Mouse (Mus musculus): Measurements from ENCODE around the gene Slc22a12. TPM values are rescaled to one million over a fixed set of nuclear protein-coding genes. Genes with fewer than 3 reads are reported as not detected.

The Slc22a12 gene
- polyA plus RNA-seq, 1 experiment from 2014 or later: not detected

GRCm38 (mm10) chr19:6526010-6526409, 16.8 kb downstream of the Slc22a12 start:
- whole genome bisulfite sequencing: 83% methylated on average over 9 of the region's 9 CpGs
- H3K27ac ChIP-seq: no peak overlapping the region
- DNase-seq (ENCODE audit: low spot score): no peak
- H3K4me1 ChIP-seq: peaks cover 20% of the 10 kb centered on the region
- no peaks in the 10 kb centered on the region for H3K36me3 ChIP-seq
- H3K9me3 ChIP-seq: no peaks in the 10 kb centered on the region
- no peak overlapping the region for H3K4me3 ChIP-seq
- peaks cover 37% of the 10 kb centered on the region for H3K27me3 ChIP-seq (ENCODE audit: insufficient read depth, poor library complexity, severe bottlenecking)

- WGBS: 78% methylated on average over 4 of the region's 4 CpGs
- Histone ChIP-seq H3K4me3 (no peak overlapping the region), H3K4me1 (peaks cover 14% of the 10 kb centered on the region; the same call in 1 of the 2 replicates), H3K36me3 (no peaks in the 10 kb centered on the region), H3K27ac (no peak overlapping the region), H3K27me3 (ENCODE audit: insufficient read depth, poor library complexity, severe bottlenecking) (peaks cover 34% of the 10 kb centered on the region), H3K9me3 (no peaks in the 10 kb centered on the region)
- no peak for DNase-seq (ENCODE audit: low spot score)
Observed at GRCm38 (mm10) chr19:6525023-6525422, 17.8 kb downstream of the Slc22a12 start.

GRCm38 (mm10) chr19:6522289-6522688, 20.5 kb downstream of the Slc22a12 start:
- DNase-seq (ENCODE audit: low spot score): no peak
- Histone ChIP-seq H3K27me3 (ENCODE audit: insufficient read depth, poor library complexity, severe bottlenecking) (peaks cover 33% of the 10 kb centered on the region), H3K4me1 (peaks cover 14% of the 10 kb centered on the region; the same call in 1 of the 2 replicates), H3K4me3 (no peak overlapping the region), H3K36me3 (no peaks in the 10 kb centered on the region), H3K9me3 (no peaks in the 10 kb centered on the region), H3K27ac (no peak overlapping the region)
- WGBS: 86% methylated on average over 14 of the region's 14 CpGs

GRCm38 (mm10) chr19:6521630-6522029, 21.2 kb downstream of the Slc22a12 start:
- Histone ChIP-seq H3K27ac (no peak overlapping the region), H3K9me3 (no peaks in the 10 kb centered on the region), H3K27me3 (ENCODE audit: insufficient read depth, poor library complexity, severe bottlenecking) (peaks cover 33% of the 10 kb centered on the region), H3K36me3 (no peaks in the 10 kb centered on the region), H3K4me3 (no peak overlapping the region), H3K4me1 (peaks cover 14% of the 10 kb centered on the region; the same call in 1 of the 2 replicates)
- DNase-seq (ENCODE audit: low spot score): no peak
- WGBS: 81% methylated on average over 3 of the region's 3 CpGs

- H3K4me1 ChIP-seq: peaks cover 25% of the 10 kb centered on the region
- 35% methylated on average over 2 of the region's 2 CpGs for WGBS
- no peak for DNase-seq (ENCODE audit: low spot score)
- no peak overlapping the region for H3K27ac ChIP-seq
- H3K9me3 ChIP-seq: no peaks in the 10 kb centered on the region
- no peaks in the 10 kb centered on the region for H3K36me3 ChIP-seq
- peaks cover 39% of the 10 kb centered on the region for H3K27me3 ChIP-seq (ENCODE audit: insufficient read depth, poor library complexity, severe bottlenecking)
- no peak overlapping the region for H3K4me3 ChIP-seq
Observed at GRCm38 (mm10) chr19:6519483-6519882, 23.3 kb downstream of the Slc22a12 start.

- Histone ChIP-seq H3K27ac (peak overlapping the region; percentile 42; the same call in 1 of the 2 replicates), H3K4me3 (no peak overlapping the region), H3K36me3 (no peaks in the 10 kb centered on the region), H3K27me3 (ENCODE audit: insufficient read depth, poor library complexity, severe bottlenecking) (peaks cover 47% of the 10 kb centered on the region), H3K4me1 (peaks cover 32% of the 10 kb centered on the region), H3K9me3 (no peaks in the 10 kb centered on the region)
- no peak for DNase-seq (ENCODE audit: low spot score)
- 66% methylated on average over 5 of the region's 5 CpGs for WGBS
Observed at GRCm38 (mm10) chr19:6518601-6519000, 24.2 kb downstream of the Slc22a12 start.

GRCm38 (mm10) chr19:6516153-6516552, 26.7 kb downstream of the Slc22a12 start:
- no peak for DNase-seq (ENCODE audit: low spot score)
- WGBS: 56% methylated on average over 8 of the region's 8 CpGs
- Histone ChIP-seq H3K27me3 (ENCODE audit: insufficient read depth, poor library complexity, severe bottlenecking) (peaks cover 61% of the 10 kb centered on the region), H3K4me1 (peaks cover 39% of the 10 kb centered on the region), H3K4me3 (no peak overlapping the region), H3K27ac (no peak overlapping the region), H3K9me3 (no peaks in the 10 kb centered on the region), H3K36me3 (no peaks in the 10 kb centered on the region)

- Histone ChIP-seq H3K4me1 (peaks cover 39% of the 10 kb centered on the region), H3K4me3 (no peak overlapping the region), H3K36me3 (no peaks in the 10 kb centered on the region), H3K9me3 (no peaks in the 10 kb centered on the region), H3K27ac (no peak overlapping the region), H3K27me3 (ENCODE audit: insufficient read depth, poor library complexity, severe bottlenecking) (peaks cover 62% of the 10 kb centered on the region)
- DNase-seq (ENCODE audit: low spot score): no peak
- WGBS: 62% methylated on average over 5 of the region's 5 CpGs
Observed at GRCm38 (mm10) chr19:6515448-6515847, 27.4 kb downstream of the Slc22a12 start.

GRCm38 (mm10) chr19:6514940-6515339, 27.9 kb downstream of the Slc22a12 start:
- Histone ChIP-seq H3K36me3 (no peaks in the 10 kb centered on the region), H3K4me3 (no peak overlapping the region), H3K27me3 (ENCODE audit: insufficient read depth, poor library complexity, severe bottlenecking) (peaks cover 67% of the 10 kb centered on the region), H3K27ac (no peak overlapping the region), H3K4me1 (peaks cover 39% of the 10 kb centered on the region), H3K9me3 (no peaks in the 10 kb centered on the region)
- 71% methylated on average over 6 of the region's 6 CpGs for WGBS
- no peak for DNase-seq (ENCODE audit: low spot score)

GRCm38 (mm10) chr19:6513389-6514139, 29.3 kb downstream of the Slc22a12 start:
- DNase-seq (ENCODE audit: low spot score): no peak
- Histone ChIP-seq H3K4me1 (peaks cover 31% of the 10 kb centered on the region), H3K9me3 (no peaks in the 10 kb centered on the region), H3K36me3 (no peaks in the 10 kb centered on the region), H3K27ac (no peak overlapping the region), H3K4me3 (0 out of 2 replicates have a peak overlapping the region, but pooled peaks have one; percentile 5), H3K27me3 (ENCODE audit: insufficient read depth, poor library complexity, severe bottlenecking) (peaks cover 73% of the 10 kb centered on the region)
- 4% methylated on average over 15 of the region's 15 CpGs for WGBS

- no peak for DNase-seq (ENCODE audit: low spot score)
- H3K4me1 ChIP-seq: peaks cover 20% of the 10 kb centered on the region
- H3K36me3 ChIP-seq: no peaks in the 10 kb centered on the region
- no peaks in the 10 kb centered on the region for H3K9me3 ChIP-seq
- 79% methylated on average over 2 of the region's 2 CpGs for WGBS
- H3K27ac ChIP-seq: no peak overlapping the region
- H3K27me3 ChIP-seq (ENCODE audit: insufficient read depth, poor library complexity, severe bottlenecking): peaks cover 90% of the 10 kb centered on the region
- no peak overlapping the region for H3K4me3 ChIP-seq
Observed at GRCm38 (mm10) chr19:6510546-6510945, 32.3 kb downstream of the Slc22a12 start.

- 60% methylated on average over 10 of the region's 10 CpGs for WGBS
- Histone ChIP-seq H3K27ac (no peak overlapping the region), H3K4me1 (peaks cover 18% of the 10 kb centered on the region), H3K9me3 (no peaks in the 10 kb centered on the region), H3K27me3 (ENCODE audit: insufficient read depth, poor library complexity, severe bottlenecking) (peaks cover 95% of the 10 kb centered on the region), H3K4me3 (no peak overlapping the region), H3K36me3 (no peaks in the 10 kb centered on the region)
- DNase-seq (ENCODE audit: low spot score): no peak
Observed at GRCm38 (mm10) chr19:6509881-6510280, 33.0 kb downstream of the Slc22a12 start.

GRCm38 (mm10) chr19:6507393-6507792, 35.4 kb downstream of the Slc22a12 start:
- no peak for DNase-seq (ENCODE audit: low spot score)
- no peak overlapping the region for H3K4me3 ChIP-seq
- WGBS: 23% methylated on average over 10 of the region's 10 CpGs
- peaks cover 96% of the 10 kb centered on the region for H3K27me3 ChIP-seq (ENCODE audit: insufficient read depth, poor library complexity, severe bottlenecking)
- H3K4me1 ChIP-seq: peaks cover 6% of the 10 kb centered on the region
- H3K36me3 ChIP-seq: no peaks in the 10 kb centered on the region
- H3K9me3 ChIP-seq: no peaks in the 10 kb centered on the region
- H3K27ac ChIP-seq: no peak overlapping the region

Data from heart, embryonic 10.5 days (tissue).